Mouse (Mus musculus): ENCODE data around the gene Tmem151a.

- peak; percentile 84 for TF ChIP-seq CTCF (IDR thresholded peaks at IDR 0.05; ENCODE audit: low read depth)
- no peak for TF ChIP-seq EP300 (optimal IDR thresholded peaks at IDR 0.05)
These were observed 29.1 kb downstream of the Tmem151a start for GRCm38 (mm10) chr19:5056251-5056650.

All from stomach, postnatal 0 days (tissue).